Mouse (Mus musculus) megakaryocyte, embryonic 14.5 days (primary cell): ENCODE measurements around the gene Wdr81.

Experiments
- FLI1 ChIP-seq: IDR thresholded peaks from 2 replicates; pipeline ENCODE4 v1.6.1; 2012; ENCODE audit warnings: low read length, inconsistent platforms, mixed read lengths
- GATA1 ChIP-seq: IDR thresholded peaks from 3 replicates; pipeline ENCODE4 v1.6.1; 2012; ENCODE audit warnings: mixed read lengths, low read length, inconsistent platforms, borderline replicate concordance

DNA sequence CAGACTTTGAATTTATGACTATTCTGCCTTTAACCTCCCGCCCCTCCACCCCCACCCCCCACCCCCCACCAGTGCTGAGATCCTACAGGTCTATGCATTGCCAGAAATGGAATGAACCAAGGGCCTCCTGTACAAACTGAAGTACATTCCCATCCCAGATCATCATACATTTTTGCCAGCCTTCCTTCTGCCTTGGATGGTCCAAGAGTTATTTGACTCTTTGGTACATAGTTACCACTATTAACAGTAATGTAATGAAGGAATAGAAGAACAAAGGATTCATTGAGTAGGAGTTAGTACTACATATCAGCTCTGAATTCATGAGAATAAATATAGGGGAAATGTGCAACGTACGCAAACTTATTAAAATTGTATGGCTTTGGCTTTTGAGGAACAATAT lies 31.7 kb upstream of the Wdr81 start:
- TF ChIP-seq GATA1 (no peak), FLI1 (no peak)
